Mouse (Mus musculus) v-Abl transformed pro-B cells (cell line): ENCODE results near the gene Olfr429.
"Not testable (repeated sequence)": the region's sequence is repeated elsewhere in the genome, so short reads cannot be mapped to it uniquely, and the experiment has no call there.

Source experiments
- in situ Hi-C, 2 experiments: fragments of 400-800 bp; cut with MboI; formaldehyde crosslinking; loops; one replicate each; pipeline ENCODE4 v1.15.1; 2025; ENCODE audit not compliant: unreplicated experiment in 2 of 2

The Olfr429 gene

GRCm38 (mm10) chr1:174084031-174084430, at the start of gene Olfr429:
Gene Olfr429 (plus strand): TSS chr1:174084331.
- in situ Hi-C loops = loop anchor here in 1 of 2 experiments (25.0 kb wide), 1 partner anchor 422 kb away; the partner anchor contains the start of gene Ifi208

GRCm38 (mm10) chr1:174035841-174036240, 48.3 kb upstream of the Olfr429 start:
- in situ Hi-C loops = no loop called here

DNA sequence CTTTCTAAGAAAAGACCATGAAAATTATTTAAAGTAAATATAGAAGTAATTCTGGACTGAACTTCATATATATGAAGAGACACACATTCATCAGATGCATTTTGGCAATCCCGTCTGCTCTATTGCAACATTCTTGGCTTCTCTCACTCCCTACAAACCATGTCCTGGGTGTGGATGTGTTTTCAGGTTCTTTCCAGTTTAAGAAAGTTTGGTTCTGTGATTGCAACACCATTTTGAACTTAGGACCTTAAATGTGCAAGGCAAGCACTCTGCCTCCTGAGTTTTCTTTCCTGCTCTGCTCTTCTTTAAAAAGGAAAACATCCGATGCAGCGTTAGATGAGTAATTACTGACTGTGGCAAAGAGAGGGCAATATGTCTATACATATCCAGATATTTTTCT, 45.7 kb upstream of the Olfr429 start:
- in situ Hi-C loops = no loop called here

GRCm38 (mm10) chr1:174040523-174041177, 43.5 kb upstream of the Olfr429 start, which contains the start of gene Olfr433:
Gene Olfr433 (plus strand): TSS chr1:174040705.
- in situ Hi-C loops = no loop called here

GRCm38 (mm10) chr1:174042091-174042884, 41.8 kb upstream of the Olfr429 start:
- in situ Hi-C loops = not testable (repeated sequence)

GRCm38 (mm10) chr1:174044431-174044830, 39.7 kb upstream of the Olfr429 start:
- in situ Hi-C loops = no loop called here

GRCm38 (mm10) chr1:174048227-174048626, 35.9 kb upstream of the Olfr429 start:
- in situ Hi-C loops = not testable (repeated sequence)

- in situ Hi-C loops = no loop called here
Measured at GRCm38 (mm10) chr1:174048893-174049292, 35.2 kb upstream of the Olfr429 start, which contains the start of gene Olfr432. Gene Olfr432 (plus strand): TSS chr1:174049205.

GRCm38 (mm10) chr1:174049357-174049756, 34.8 kb upstream of the Olfr429 start:
- in situ Hi-C loops = not testable (repeated sequence)

DNA sequence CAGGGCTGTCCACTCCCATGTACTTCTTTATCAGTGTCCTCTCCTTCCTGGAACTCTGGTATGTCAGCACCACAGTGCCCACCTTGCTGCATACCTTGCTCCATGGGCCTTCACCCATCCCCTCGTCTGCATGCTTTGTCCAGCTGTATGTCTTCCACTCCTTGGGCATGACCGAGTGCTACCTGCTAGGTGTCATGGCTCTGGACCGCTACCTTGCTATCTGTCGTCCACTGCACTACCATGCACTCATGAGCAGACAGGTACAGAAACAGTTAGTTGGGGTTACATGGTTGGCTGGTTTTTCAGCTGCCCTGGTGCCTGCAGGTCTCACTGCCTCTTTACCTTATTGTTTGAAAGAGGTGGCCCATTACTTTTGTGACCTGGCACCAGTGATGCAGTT, 33.6 kb upstream of the Olfr429 start:
- in situ Hi-C loops = no loop called here

DNA sequence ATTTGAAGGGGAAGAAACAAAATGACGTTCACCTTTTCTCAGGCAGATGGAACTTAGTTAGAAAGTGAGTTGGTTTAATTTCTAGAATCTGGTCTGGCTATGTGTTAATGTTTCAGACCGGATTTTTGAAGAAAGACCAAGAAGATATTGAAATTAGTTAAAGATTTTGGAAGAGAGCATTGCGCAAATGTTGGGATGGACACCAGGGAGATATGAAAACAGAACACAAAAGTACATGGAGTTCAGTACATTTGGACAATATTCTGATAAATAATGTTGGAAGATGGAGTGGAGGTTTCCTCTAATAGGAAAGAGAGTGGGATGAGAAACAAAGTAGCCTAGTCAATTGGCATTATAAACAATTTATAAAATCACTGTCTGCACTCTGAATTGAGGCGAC, 32.6 kb upstream of the Olfr429 start:
- in situ Hi-C loops = no loop called here

DNA sequence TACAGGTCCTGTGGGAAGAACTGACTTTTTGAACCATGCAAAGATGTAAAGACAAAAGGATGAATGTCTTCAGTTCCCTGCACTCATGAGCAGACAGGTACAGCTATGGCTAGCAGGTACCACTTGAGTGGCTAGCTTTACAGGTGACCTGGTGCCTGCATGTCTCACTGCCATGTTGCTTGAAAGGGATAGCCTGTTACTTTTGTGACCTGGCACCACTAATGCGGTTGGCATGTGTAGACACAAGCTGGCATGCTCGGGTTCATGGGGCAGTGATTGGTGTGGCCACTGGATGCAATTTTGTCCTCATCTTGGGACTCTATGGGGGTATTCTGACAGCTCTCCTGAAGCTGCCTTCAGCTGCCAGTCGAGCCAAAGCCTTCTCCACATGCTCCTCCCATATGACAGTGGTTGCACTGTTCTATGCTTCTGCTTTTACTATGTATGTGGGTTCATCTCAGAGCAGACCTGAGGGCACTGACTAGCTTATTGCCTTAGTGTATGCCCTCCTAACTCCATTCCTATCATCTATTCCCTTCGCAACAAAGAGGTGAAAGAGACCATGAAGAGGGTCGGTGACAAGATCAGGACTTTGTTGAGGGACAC, 32.1 kb upstream of the Olfr429 start:
- in situ Hi-C loops = no loop called here

GRCm38 (mm10) chr1:174052981-174053380, 31.1 kb upstream of the Olfr429 start:
- in situ Hi-C loops = no loop called here

DNA sequence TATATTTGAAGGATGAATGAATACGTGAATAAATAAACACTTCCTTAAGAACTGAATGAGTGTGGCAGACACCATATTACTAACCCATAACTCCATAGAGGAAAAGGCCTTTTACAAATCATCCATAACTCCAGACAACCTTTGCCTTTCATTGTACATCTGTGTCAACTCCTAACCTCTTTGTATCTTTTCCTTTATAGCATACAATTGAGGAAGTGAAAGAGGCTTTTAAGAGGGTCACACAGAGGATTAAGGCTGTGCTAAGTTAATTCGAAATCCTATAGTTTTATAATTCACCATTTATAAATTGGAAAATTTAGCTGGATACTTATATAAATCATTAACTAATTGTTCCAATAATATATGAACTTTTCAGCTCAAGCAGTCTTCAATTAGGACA, 28.9 kb upstream of the Olfr429 start:
- in situ Hi-C loops = no loop called here

GRCm38 (mm10) chr1:174066305-174066704, 17.8 kb upstream of the Olfr429 start, which contains the start of gene Olfr430:
Gene Olfr430 (plus strand): TSS chr1:174066605.
- in situ Hi-C loops = no loop called here

DNA sequence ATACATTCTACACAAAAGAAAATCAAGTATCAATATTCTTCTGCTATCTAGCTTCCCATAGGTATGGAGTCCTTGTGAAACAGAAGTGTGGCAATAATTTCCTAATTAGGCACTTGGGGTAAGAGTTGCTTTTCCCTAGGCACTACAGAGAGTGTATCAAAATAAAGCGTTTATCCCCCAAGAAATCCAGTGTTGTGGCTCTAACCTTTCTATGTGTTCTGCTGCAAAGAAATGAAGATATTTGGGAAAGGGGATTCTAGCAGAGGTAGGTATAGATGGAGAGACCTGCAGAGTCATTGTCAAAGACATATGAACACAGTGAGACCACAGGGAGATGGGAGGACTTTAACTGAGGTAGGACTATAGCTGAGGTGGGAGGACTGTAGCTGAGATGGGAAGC, 12.5 kb downstream of the Olfr429 start, which contains the start of gene Olfr427:
Gene Olfr427 (plus strand): TSS at position 301 of the 400 bp plus-strand sequence.
- in situ Hi-C loops = loop anchor here (5.0 to 25.0 kb wide), 2 partner anchors 239 to 434 kb away; partner anchors contain the start of gene Ifi208 (in 1 of the 2)

DNA sequence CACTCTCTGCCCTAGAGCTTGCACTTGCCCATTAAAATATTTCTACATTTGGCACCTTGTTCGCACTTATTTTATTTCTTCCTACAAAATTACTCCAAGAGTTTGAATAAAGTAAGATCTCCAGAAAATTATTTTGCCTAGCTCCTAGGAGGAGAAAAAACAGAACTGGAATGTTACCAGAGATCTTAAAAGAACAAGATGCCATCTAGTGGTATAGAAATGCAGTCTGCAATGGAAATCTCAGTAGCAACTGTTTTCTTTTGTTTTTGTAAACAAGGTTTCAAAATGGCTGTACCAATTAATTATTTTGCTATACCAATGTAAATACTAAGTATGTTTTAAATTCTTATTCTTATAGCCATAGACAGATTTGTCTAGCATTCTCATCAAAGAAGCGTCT, 19.6 kb downstream of the Olfr429 start:
- in situ Hi-C loops = loop anchor here (5.0 to 10.0 kb wide), 3 partner anchors 139 to 646 kb away; no protein-coding TSS in a partner anchor

DNA sequence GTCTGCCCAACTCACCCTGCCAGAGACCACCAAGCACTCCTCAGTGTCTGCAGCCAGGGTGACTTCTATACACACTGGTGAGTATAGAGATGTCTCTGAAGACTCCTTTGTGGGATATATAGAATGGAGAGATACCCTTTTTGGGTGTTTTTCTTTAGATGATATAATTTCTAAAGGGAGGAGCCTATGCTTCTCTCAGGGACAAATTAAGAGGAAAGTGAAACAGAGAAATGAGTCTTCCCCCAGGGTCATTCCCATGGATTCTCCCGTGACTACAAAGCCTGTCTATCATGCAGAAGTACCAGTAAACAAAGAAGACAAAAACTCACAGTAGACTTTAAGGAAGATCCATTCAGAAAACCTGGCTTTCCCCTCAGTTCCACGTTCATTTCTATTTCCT, 36.9 kb downstream of the Olfr429 start, which contains the start of gene Olfr231:
Gene Olfr231 (minus strand): TSS at position 101 of the 400 bp plus-strand sequence.
- in situ Hi-C loops = no loop called here

DNA sequence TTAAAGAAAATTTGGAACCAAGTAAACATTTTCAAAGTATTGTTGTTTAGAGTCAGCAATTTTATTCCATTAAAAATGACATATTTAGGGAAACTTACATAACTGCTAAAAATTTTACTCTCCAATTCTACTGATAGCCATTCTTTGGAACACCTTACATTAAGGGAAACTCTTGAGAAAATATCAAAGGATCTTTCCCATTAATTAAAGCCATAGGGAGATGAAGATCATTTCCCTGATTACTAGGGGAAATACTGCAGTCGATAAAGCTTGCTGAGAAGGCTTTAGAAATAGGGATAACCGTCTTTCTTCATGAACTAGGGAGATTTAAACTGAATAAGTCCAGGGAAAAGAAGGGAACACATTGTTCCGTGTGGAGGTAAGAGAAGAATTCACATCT, 47.1 kb downstream of the Olfr429 start, which contains the start of gene Olfr424:
Gene Olfr424 (plus strand): TSS at position 301 of the 400 bp plus-strand sequence.
- in situ Hi-C loops = no loop called here

GRCm38 (mm10) chr1:174131999-174132398, 47.9 kb downstream of the Olfr429 start:
- in situ Hi-C loops = no loop called here
